Comparison of ENCODE assay signal across 8 mouse cellular contexts in the genomic region with DNA sequence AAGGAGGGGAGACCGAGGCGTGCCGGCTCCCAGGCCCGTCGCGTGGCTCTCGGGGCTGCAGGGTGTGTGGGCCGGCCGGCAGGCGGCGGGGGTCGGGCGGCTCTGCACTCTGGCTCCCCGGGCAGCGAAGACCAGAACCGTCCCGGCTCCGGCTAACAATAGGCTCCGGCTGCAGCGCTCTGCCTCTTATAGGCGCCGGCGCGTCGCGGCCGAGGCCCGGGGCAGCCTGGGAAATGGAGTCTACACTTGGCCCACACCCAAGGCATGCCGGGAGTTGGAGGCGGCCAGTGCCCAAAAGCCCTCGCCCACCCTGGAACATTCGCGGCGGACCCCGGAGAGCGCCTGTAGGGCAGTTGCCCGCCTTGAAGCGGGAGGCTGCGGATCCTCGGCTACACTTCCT. TPM values are rescaled to one million over a fixed set of nuclear protein-coding genes. Genes with fewer than 3 reads are reported as not detected.
DNase-seq lines count a peak whose midpoint lies in the region; ATAC-seq lines count a peak whose summit lies in the region.

A gene (minus strand): TSS at position 387 of the 400 bp plus-strand sequence.

- H3K4me3 ChIP-seq in hindbrain, embryonic 14.5 days (replicated peaks; ENCODE audit: low read length), result peak within 1 kb of the TSS; percentile 80

- peak; percentile 98 for DNase-seq in NIH3T3 (ENCODE audit: low read depth)
- DNase-seq in cerebellum, postnatal 10 days, result peak; percentile 99
- DNase-seq in frontal cortex, postnatal 14 days (ENCODE audit: low spot score in 2 of 2), result peak; percentile 86 to 95
- DNase-seq in hindbrain, embryonic 14.5 days (ENCODE audit: low spot score), result peak; percentile 97
- DNase-seq in layer of hippocampus, postnatal 36 days, result peak; percentile 95
- peak; percentile 92 for DNase-seq in lung, postnatal 36 days
- peak; percentile 97 for DNase-seq in retina, postnatal 1 day
- DNase-seq in urinary bladder, adult 18-20 months (ENCODE audit: low spot score in 2 of 2), result peak; percentile 84 to 88

- H3K27ac ChIP-seq in hindbrain, embryonic 14.5 days, result peak within 1 kb of the TSS; percentile 97

- peak; percentile 97 for ATAC-seq in hindbrain, embryonic 14.5 days (ENCODE audit: low FRiP score)

- under 1% methylated on average over 40 of the region's 40 CpGs for WGBS in hindbrain, embryonic 14.5 days

- H3K9ac ChIP-seq in hindbrain, embryonic 14.5 days, result peak within 1 kb of the TSS; percentile 93

- no peaks in the 10 kb centered on the region for H3K9me3 ChIP-seq in hindbrain, embryonic 14.5 days (ENCODE audit: control insufficient read depth, low read length)

- no peaks in the 10 kb centered on the region for H3K27me3 ChIP-seq in hindbrain, embryonic 14.5 days (ENCODE audit: control insufficient read depth, insufficient read depth, low read length)

- H3K4me1 ChIP-seq in hindbrain, embryonic 14.5 days (replicated peaks; ENCODE audit: control insufficient read depth, insufficient read depth, low read length), result peaks cover 35% of the 10 kb centered on the region

- peak within 1 kb of the TSS; percentile 71 for H3K4me2 ChIP-seq in hindbrain, embryonic 14.5 days (replicated peaks)

- H3K36me3 ChIP-seq in hindbrain, embryonic 14.5 days (replicated peaks; ENCODE audit: control insufficient read depth, insufficient read depth), result no peaks in the 10 kb centered on the region

RNA-seq across cellular contexts. Expression of the gene that starts here (rescaled TPM):
- 43.1 and 46.1 TPM in 2 replicates for polyA plus RNA-seq in hindbrain, embryonic 14.5 days (2014; fragmentation: Nextera tagmentation; extraction: Ambion mirVana)
- 10 to 100 TPM; 25.8 to 26.1 TPM for total RNA-seq in layer of hippocampus, postnatal 36 days (2021)

Comparison
In these comparisons a context has a peak if more than half of its experiments do, and no peak if none do; other contexts are left out.
1. Peak in every context shown above with its lines: DNase-seq, ATAC-seq, H3K4me3 ChIP-seq and H3K27ac ChIP-seq.